Mouse (Mus musculus): Measurements from ENCODE around the gene Mycbpap. TPM values are rescaled to one million over a fixed set of nuclear protein-coding genes. Genes with fewer than 3 reads are reported as not detected.

Mycbpap gene
- total and polyA plus RNA-seq, 2 experiments from 2014 or later, result 2.0 to 3.2 TPM

DNA sequence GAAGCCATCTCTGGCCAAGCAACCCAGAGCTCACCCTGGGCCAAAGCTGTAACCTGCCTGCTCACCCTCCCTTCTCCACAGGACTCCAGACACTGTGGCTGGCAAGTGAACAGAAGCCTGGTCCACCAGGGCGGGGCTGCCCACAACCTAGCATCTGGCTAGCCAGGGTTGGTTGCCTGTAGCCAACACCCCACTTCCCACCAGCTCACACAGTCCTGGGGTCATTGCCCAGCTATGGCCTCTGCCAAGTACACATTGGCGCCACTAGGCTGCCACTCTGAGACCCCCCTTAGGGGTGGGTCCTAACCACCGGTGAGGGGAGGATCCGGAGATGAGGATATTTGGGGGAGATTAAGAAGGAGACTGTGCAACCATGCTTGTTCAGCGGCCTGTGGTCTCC lies 42.3 kb upstream of the Mycbpap start:
- no peak for TF ChIP-seq CTCF (IDR thresholded peaks at IDR 0.05)
- Histone ChIP-seq H3K9me3 (ENCODE audit: low read length) (no peaks in the 10 kb centered on the region), H3K36me3 (ENCODE audit: insufficient read depth, low read length) (no peaks in the 10 kb centered on the region), H3K4me3 (ENCODE audit: low read depth, low read length) (no peak overlapping the region), H3K4me2 (ENCODE audit: low read depth, low read length, poor library complexity, severe bottlenecking) (peak overlapping the region; percentile 47; the same call in 1 of the 2 replicates), H3K27me3 (ENCODE audit: insufficient read depth, low read length) (peaks cover 20% of the 10 kb centered on the region; the same call in 1 of the 2 replicates), H3K9ac (replicated peaks; ENCODE audit: low read length, poor library complexity, severe bottlenecking) (no peak overlapping the region), H3K27ac (ENCODE audit: low read depth, low read length) (no peak overlapping the region), H3K4me1 (ENCODE audit: insufficient read depth, low read length) (no peaks in the 10 kb centered on the region)
- no peak for DNase-seq (ENCODE audit: low spot score)
- 55% methylated on average over 5 of the region's 5 CpGs for WGBS
- ATAC-seq (ENCODE audit: low FRiP score), result no peak

- H3K9ac ChIP-seq (replicated peaks; ENCODE audit: low read length, poor library complexity, severe bottlenecking), result no peak overlapping the region
- DNase-seq (ENCODE audit: low spot score) (no peak), ATAC-seq (ENCODE audit: low FRiP score) (no peak)
- no peak for TF ChIP-seq CTCF (IDR thresholded peaks at IDR 0.05)
- H3K4me2 ChIP-seq (ENCODE audit: low read depth, low read length, poor library complexity, severe bottlenecking), result no peak overlapping the region
- peaks cover 20% of the 10 kb centered on the region; the same call in 1 of the 2 replicates for H3K27me3 ChIP-seq (ENCODE audit: insufficient read depth, low read length)
- no peak overlapping the region for H3K27ac ChIP-seq (ENCODE audit: low read depth, low read length)
- H3K4me3 ChIP-seq (ENCODE audit: low read depth, low read length), result no peak overlapping the region
- H3K9me3 ChIP-seq (ENCODE audit: low read length), result no peaks in the 10 kb centered on the region
- 94% methylated on average over 5 of the region's 5 CpGs for WGBS
- no peaks in the 10 kb centered on the region for H3K4me1 ChIP-seq (ENCODE audit: insufficient read depth, low read length)
- no peaks in the 10 kb centered on the region for H3K36me3 ChIP-seq (ENCODE audit: insufficient read depth, low read length)
These were observed 41.8 kb upstream of the Mycbpap start for GRCm38 (mm10) chr11:94563383-94563782.

DNA sequence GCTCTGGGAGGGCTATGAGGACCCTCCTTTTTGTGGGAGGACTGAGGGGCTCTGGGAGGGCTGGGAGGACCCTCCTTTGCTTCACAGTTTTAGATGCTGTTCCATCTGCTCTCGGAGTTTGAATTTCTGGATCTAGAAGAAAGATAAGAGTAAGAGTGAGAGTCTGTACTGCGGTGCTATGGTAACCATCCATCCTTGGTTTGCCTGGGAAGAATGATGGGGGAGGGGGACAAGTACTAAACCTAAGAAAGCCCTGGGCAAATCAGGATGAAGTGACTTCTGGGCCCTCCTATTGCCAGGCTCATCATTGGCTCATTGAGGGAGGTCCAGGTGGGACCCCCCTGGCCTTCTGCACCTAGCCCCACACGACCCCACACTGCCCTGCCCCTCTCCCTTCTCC lies 36.7 kb upstream of the Mycbpap start:
- WGBS, result 63% methylated on average over 3 of the region's 3 CpGs
- Histone ChIP-seq H3K9me3 (ENCODE audit: low read length) (no peaks in the 10 kb centered on the region), H3K4me2 (ENCODE audit: low read depth, low read length, poor library complexity, severe bottlenecking) (no peak overlapping the region), H3K4me1 (ENCODE audit: insufficient read depth, low read length) (no peaks in the 10 kb centered on the region), H3K4me3 (ENCODE audit: low read depth, low read length) (no peak overlapping the region), H3K27ac (ENCODE audit: low read depth, low read length) (peak overlapping the region; percentile 38; the same call in 1 of the 2 replicates), H3K9ac (replicated peaks; ENCODE audit: low read length, poor library complexity, severe bottlenecking) (no peak overlapping the region), H3K36me3 (ENCODE audit: insufficient read depth, low read length) (no peaks in the 10 kb centered on the region), H3K27me3 (ENCODE audit: insufficient read depth, low read length) (no peaks in the 10 kb centered on the region)
- ATAC-seq (ENCODE audit: low FRiP score) (no peak), DNase-seq (ENCODE audit: low spot score) (no peak)
- no peak for TF ChIP-seq CTCF (IDR thresholded peaks at IDR 0.05)

GRCm38 (mm10) chr11:94550442-94550744 lies 28.9 kb upstream of the Mycbpap start:
- no peak overlapping the region for H3K9ac ChIP-seq (replicated peaks; ENCODE audit: low read length, poor library complexity, severe bottlenecking)
- no peaks in the 10 kb centered on the region for H3K27me3 ChIP-seq (ENCODE audit: insufficient read depth, low read length)
- ATAC-seq (ENCODE audit: low FRiP score) (no peak), DNase-seq (ENCODE audit: low spot score) (no peak)
- H3K36me3 ChIP-seq (ENCODE audit: insufficient read depth, low read length), result no peaks in the 10 kb centered on the region
- no peak for TF ChIP-seq CTCF (IDR thresholded peaks at IDR 0.05)
- no peaks in the 10 kb centered on the region for H3K9me3 ChIP-seq (ENCODE audit: low read length)
- no peaks in the 10 kb centered on the region; the same call in 1 of the 2 replicates for H3K4me1 ChIP-seq (ENCODE audit: insufficient read depth, low read length)
- H3K4me3 ChIP-seq (ENCODE audit: low read depth, low read length), result no peak overlapping the region
- 97% methylated on average over 5 of the region's 5 CpGs for WGBS
- no peak overlapping the region for H3K4me2 ChIP-seq (ENCODE audit: low read depth, low read length, poor library complexity, severe bottlenecking)
- H3K27ac ChIP-seq (ENCODE audit: low read depth, low read length), result no peak overlapping the region

- no peaks in the 10 kb centered on the region; the same call in 1 of the 2 replicates for H3K4me1 ChIP-seq (ENCODE audit: insufficient read depth, low read length)
- no peak for ATAC-seq (ENCODE audit: low FRiP score)
- DNase-seq (ENCODE audit: low spot score), result no peak
- no peaks in the 10 kb centered on the region for H3K27me3 ChIP-seq (ENCODE audit: insufficient read depth, low read length)
- 78% methylated on average over 10 of the region's 10 CpGs for WGBS
- no peak overlapping the region for H3K9ac ChIP-seq (replicated peaks; ENCODE audit: low read length, poor library complexity, severe bottlenecking)
- no peak for TF ChIP-seq CTCF (IDR thresholded peaks at IDR 0.05)
- no peak overlapping the region for H3K4me3 ChIP-seq (ENCODE audit: low read depth, low read length)
- peak overlapping the region; percentile 82 for H3K27ac ChIP-seq (ENCODE audit: low read depth, low read length)
- H3K4me2 ChIP-seq (ENCODE audit: low read depth, low read length, poor library complexity, severe bottlenecking), result no peak overlapping the region
- H3K36me3 ChIP-seq (ENCODE audit: insufficient read depth, low read length), result no peaks in the 10 kb centered on the region
- H3K9me3 ChIP-seq (ENCODE audit: low read length), result no peaks in the 10 kb centered on the region
These were observed 28.3 kb upstream of the Mycbpap start for GRCm38 (mm10) chr11:94549691-94550441.

DNA sequence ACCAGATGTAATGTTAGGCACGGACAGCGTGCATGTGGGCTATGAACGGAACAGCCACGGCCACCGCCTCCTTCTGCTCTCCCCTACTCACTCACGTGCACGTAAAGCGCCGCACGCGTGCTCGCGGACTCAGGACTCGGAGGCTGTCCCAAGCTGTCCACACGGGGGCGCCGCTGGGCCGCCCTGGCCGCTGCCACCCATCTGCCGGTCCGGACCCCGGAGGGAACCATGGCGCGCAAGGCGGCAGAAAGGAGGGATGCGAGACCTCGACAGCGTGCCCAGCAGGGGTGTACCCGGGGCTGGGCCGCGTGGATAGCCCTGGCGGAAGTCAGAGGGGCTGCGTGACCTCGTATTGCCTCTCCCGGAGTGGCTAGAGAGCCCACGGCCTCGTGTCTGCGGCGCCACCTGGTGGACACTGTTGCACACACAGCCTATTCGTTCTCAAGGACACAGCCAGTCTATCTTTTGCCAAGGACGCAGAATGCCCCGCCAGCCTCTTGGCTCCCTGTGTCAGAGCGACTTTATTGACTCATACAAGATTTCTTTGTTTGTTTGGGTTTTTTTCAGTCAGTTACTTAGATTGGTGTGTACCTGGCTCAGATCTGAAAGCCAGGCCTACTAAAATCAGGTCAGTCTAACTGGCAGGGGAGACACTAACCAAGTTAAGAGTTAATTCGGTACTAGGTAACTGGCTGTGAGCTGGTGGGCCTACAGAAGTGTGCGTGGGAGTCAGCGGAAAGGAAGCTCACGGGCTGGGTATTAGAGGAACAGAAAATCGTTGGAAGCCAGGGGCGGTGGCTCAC lies 27.5 kb upstream of the Mycbpap start, which contains the start of gene Rsad1:
Gene Rsad1 (minus strand): TSS at position 368 of the 803 bp plus-strand sequence.
- Histone ChIP-seq H3K4me3 (ENCODE audit: low read depth, low read length) (peak within 1 kb of the TSS; percentile 53), H3K9me3 (ENCODE audit: low read length) (no peaks in the 10 kb centered on the region), H3K4me1 (ENCODE audit: insufficient read depth, low read length) (no peaks in the 10 kb centered on the region; the same call in 1 of the 2 replicates), H3K9ac (replicated peaks; ENCODE audit: low read length, poor library complexity, severe bottlenecking) (peak within 1 kb of the TSS; percentile 69), H3K4me2 (ENCODE audit: low read depth, low read length, poor library complexity, severe bottlenecking) (peak within 1 kb of the TSS; percentile 91), H3K36me3 (ENCODE audit: insufficient read depth, low read length) (no peaks in the 10 kb centered on the region), H3K27ac (ENCODE audit: low read depth, low read length) (peak within 1 kb of the TSS; percentile 82), H3K27me3 (ENCODE audit: insufficient read depth, low read length) (no peaks in the 10 kb centered on the region)
- peak; percentile 97 for DNase-seq (ENCODE audit: low spot score)
- peak; percentile 92 for ATAC-seq (ENCODE audit: low FRiP score)
- 3% methylated on average over 49 of the region's 49 CpGs for WGBS
- peak; percentile 94 for TF ChIP-seq CTCF (IDR thresholded peaks at IDR 0.05)
